Mouse (Mus musculus): ENCODE results near the gene Pwp2. TPM values are rescaled to one million over a fixed set of nuclear protein-coding genes. Genes with fewer than 3 reads are reported as not detected.
A peak's percentile ranks its signal among the peaks of the same experiment; 100 is the strongest.

Pwp2 gene
- total RNA-seq, 1 experiment from 2014 or later, result 8.8 TPM

DNA sequence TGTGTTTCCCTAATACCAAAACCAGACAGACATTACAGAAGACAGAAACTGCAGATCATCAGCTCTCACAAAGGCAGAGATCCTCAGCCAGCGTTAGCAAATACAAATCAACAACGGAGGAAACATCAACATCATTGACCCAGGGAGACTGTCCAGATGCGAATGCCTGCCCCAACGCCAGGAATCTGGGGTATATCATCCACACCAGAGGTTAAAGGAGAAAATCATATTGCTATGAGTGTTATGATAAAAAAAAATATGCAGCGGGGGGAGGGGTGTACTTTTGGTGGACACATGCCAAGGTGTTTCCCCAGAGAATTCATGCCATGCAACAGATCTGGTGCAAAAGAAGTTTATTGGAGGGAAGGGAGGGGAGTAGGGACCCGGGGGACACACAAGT is 28.0 kb downstream of the Pwp2 start:
- ATAC-seq (replicated peaks; ENCODE audit: insufficient number of reproducible peaks, low FRiP score, low TSS enrichment, poor library complexity, severe bottlenecking), result no peak

GRCm38 (mm10) chr10:78148834-78149766 is 35.8 kb downstream of the Pwp2 start:
- ATAC-seq (replicated peaks; ENCODE audit: insufficient number of reproducible peaks, low FRiP score, low TSS enrichment, poor library complexity, severe bottlenecking), result peak; percentile 79

DNA sequence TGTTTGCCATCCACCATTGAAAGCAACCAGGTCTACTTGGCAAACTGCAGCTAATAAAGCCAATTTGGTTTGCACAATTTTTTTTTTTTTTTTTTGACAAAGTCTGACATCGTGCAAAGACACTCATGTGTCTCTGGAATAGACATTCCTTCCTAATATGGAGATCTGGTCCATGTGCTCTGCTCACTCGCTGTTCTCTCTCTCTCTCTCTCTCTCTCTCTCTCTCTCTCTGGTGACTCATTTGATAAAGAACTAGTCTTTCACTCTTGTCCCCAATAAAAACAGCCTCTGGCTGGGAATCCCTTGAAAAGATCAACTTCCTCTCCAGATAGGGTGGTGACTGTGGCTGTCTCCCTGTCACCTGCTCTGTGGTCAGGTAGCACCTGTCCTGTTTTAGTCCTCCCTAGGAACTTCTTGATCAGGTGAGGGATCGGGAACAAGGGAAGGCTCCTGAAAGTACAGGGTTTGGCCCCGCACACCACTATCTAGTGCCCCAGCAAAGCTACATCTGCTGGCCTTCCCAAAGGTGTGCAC is 37.0 kb downstream of the Pwp2 start:
- ATAC-seq (replicated peaks; ENCODE audit: insufficient number of reproducible peaks, low FRiP score, low TSS enrichment, poor library complexity, severe bottlenecking), result no peak

- no peak for ATAC-seq (replicated peaks; ENCODE audit: insufficient number of reproducible peaks, low FRiP score, low TSS enrichment, poor library complexity, severe bottlenecking)
These were observed 41.0 kb downstream of the Pwp2 start for GRCm38 (mm10) chr10:78143727-78144505.

GRCm38 (mm10) chr10:78140843-78141242 is 44.1 kb downstream of the Pwp2 start:
- no peak for ATAC-seq (replicated peaks; ENCODE audit: insufficient number of reproducible peaks, low FRiP score, low TSS enrichment, poor library complexity, severe bottlenecking)

DNA sequence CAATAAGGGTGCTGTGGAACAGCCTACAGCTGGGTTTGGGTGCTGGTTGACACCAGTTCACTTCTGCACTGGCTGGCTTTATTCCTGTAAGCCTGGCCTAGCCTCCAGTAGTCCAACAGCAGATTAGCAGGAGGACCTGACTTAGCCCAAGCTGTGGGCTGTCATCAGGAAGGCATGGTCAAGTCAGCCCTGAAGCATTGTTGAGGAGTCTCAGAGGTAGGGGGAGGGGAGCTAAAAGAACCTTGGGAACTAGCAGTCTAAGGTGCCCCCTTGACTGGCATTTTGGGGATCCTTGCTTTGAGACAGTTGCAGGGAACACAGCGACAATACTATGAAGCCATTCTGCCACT is 44.7 kb downstream of the Pwp2 start:
- ATAC-seq (replicated peaks; ENCODE audit: insufficient number of reproducible peaks, low FRiP score, low TSS enrichment, poor library complexity, severe bottlenecking), result no peak

DNA sequence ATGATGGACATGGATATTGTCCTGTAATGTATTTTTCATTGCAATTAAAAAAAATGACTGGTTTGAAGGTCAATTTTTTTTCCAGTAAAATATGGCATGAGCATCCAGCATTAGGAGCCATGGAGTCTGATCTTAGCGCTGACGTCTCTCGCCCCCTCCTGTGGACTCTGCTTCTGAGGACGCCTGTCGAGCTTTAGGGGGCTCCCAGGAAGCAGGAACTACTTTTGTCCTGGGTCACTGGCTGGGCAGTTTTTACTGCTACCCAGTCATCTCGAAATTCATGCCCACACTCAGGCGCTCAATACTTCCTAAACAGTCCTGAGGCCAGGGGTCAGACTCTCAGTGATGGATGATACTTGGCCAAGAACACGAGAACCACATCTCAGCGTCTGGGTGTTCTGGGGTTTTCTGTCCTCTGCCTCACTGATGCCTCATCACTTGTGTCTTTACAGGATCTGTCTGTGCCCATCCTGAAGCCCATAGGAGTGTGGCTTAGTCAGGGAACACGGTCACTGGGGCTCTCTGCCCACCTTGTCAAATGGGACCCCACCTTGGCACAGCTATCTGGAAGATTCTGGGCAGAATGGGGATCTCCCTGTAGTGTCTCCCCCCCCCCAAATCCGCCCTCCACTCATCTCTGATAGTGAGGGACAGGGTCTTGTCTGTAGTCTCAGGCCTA is 45.2 kb downstream of the Pwp2 start:
- no peak for ATAC-seq (replicated peaks; ENCODE audit: insufficient number of reproducible peaks, low FRiP score, low TSS enrichment, poor library complexity, severe bottlenecking)

DNA sequence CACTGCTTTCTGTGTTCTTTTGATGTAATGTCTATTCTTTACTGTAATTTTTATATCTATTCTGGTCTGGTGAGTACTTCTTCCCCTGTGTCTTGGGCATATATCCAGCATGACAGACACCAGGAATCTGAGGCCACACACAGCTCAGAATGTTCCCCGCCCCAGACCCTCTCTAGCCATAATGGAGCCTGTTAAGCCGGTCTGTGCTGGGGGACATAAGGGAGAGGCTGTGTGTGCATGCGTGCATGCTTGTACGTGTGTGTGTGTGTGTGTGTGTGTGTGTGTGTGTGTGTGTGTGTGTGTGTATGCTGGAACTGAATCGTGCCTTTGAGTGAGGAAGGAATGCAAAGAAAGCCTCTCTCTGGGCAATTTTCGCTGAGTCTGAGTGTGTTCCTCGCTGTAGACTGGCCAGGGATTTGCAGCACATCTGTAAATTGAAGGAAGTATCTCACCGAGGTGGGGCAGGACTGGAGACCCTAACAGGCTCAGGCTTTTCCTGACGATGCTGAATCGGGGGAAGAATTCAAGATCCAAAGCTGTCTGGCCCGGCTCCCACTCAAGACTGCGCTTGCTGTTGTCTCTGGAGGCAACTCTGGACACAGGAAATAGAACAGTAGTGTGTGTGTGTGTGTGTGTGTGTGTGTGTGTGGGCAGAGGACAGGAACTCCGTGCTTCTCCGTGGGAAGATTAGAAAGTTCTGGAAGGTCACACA is 46.0 kb downstream of the Pwp2 start:
- no peak for ATAC-seq (replicated peaks; ENCODE audit: insufficient number of reproducible peaks, low FRiP score, low TSS enrichment, poor library complexity, severe bottlenecking)

DNA sequence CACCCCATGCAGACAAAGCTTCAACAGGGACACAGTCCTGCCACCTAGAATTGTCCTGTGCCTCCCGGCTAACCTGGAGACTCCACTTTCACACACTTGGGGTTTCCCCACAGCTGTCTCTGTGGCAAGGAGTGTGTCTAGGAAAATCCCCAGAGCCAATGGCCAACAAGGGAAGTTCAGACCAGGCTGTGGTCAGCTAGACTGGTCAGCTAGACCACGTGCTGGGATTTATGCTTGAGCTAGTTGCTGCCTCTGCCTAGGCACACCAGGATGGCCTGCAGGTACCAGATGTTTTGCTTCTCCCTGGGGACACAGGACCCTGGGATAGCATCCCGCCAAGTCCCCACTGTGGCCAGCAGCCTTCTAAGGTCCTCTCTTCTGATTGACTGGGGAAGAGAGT is 47.8 kb downstream of the Pwp2 start:
- ATAC-seq (replicated peaks; ENCODE audit: insufficient number of reproducible peaks, low FRiP score, low TSS enrichment, poor library complexity, severe bottlenecking), result no peak

DNA sequence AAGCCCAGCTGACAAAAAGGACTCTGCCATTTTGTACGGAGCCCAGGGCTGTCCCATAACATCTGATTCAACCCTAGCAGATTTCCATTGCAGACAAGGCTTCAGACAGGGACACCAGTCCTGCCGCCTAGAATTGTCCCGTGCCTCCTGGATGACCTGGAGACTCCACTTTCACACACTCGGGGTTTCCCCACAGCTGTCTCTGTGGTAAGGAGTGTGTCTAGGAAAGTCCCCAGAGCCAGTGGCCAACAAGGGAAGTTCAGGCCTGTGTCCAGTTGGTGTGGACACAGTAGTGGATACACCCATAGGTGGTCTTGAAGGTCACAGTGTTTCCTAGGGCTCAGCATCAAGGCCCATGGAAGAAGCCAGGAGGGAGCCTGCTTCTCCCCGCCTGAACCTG is 49.0 kb downstream of the Pwp2 start:
- no peak for ATAC-seq (replicated peaks; ENCODE audit: insufficient number of reproducible peaks, low FRiP score, low TSS enrichment, poor library complexity, severe bottlenecking)

DNA sequence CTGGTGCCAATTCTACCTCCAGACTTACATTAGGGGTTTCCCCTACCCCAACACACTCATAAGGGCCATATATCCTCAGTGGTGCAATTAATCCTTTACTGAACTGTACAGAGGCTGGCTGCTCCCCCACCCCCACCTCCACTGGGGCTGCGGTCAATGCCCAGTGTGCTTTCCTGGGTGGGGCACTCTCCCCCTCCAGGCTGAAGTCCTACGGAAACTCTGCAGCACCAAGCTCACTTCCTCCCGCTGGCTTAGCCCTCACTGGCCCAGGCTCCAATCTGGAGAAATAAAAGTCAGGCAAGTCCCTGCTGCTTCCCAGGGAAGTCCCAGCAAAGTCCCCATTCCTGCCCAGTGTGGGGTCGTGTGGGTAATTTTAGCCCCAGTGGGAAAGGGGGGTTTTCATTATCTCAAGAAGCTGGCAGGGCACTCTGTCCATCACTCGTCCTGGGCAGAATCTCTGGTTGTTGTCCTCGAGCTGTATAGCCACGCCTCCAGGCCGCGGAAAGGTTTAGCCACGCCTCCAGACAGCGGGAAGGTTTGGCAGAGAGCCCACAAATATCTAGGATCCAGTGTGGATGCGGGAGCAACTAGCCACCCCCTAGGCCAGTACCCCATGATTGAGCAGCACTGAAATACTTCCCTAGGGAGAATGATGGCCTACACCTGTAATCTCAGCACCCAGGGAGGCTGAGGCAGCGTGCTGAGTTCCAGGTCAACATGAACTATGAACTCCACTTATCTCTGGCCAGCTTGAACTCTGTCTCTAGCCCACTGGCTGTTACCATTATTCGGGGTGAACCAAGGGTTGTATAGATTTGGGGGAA is 49.8 kb downstream of the Pwp2 start:
- peak; percentile 70 for ATAC-seq (replicated peaks; ENCODE audit: insufficient number of reproducible peaks, low FRiP score, low TSS enrichment, poor library complexity, severe bottlenecking)

GRCm38 (mm10) chr10:78134400-78134799 is 50.5 kb downstream of the Pwp2 start:
- ATAC-seq (replicated peaks; ENCODE audit: insufficient number of reproducible peaks, low FRiP score, low TSS enrichment, poor library complexity, severe bottlenecking), result no peak; the same call in 1 of the 2 replicates

GRCm38 (mm10) chr10:78129998-78130397 is 55.0 kb downstream of the Pwp2 start:
- no peak for ATAC-seq (replicated peaks; ENCODE audit: insufficient number of reproducible peaks, low FRiP score, low TSS enrichment, poor library complexity, severe bottlenecking)

GRCm38 (mm10) chr10:78129423-78129822 is 55.5 kb downstream of the Pwp2 start:
- ATAC-seq (replicated peaks; ENCODE audit: insufficient number of reproducible peaks, low FRiP score, low TSS enrichment, poor library complexity, severe bottlenecking), result no peak

DNA sequence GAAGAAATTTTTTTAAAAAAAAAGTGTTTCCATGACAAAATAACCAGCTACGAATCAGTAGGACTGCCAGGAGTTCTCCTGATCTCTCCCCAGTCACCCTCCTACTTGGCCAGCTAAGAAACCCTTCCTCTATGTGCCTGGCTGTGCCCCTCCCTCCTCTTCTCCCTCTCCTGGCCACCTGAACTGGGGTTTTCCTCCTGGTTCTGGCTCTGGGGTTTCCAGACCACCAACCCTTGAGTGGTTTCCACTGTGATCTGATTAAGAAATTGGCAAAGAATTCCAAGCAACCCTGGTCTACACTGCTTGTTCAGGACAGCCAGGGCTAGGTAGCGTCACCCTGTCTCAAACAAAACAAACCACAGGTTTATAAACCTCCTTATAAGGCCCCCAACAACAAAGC is 56.3 kb downstream of the Pwp2 start:
- ATAC-seq (replicated peaks; ENCODE audit: insufficient number of reproducible peaks, low FRiP score, low TSS enrichment, poor library complexity, severe bottlenecking), result no peak

DNA sequence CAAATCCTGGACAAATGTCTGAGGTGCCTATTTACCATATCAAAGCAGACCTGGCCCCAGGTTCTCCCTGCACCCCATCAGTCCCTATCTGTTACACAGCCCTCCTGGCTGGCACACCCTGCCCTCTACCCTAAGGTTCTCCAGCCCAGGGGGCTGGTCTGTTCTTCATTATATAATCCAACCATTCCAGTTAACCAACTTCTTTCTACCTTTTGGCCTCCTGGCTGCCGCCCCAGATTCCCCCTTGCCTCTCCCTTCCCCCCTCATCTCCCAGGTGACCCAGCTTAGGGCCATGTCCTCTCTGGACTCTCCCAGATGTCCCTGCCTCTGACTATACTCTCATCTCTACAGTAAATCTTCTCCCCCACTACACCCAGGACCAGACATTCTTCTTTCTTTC is 57.0 kb downstream of the Pwp2 start:
- no peak for ATAC-seq (replicated peaks; ENCODE audit: insufficient number of reproducible peaks, low FRiP score, low TSS enrichment, poor library complexity, severe bottlenecking)

GRCm38 (mm10) chr10:78127046-78127870 is 57.7 kb downstream of the Pwp2 start:
- no peak for ATAC-seq (replicated peaks; ENCODE audit: insufficient number of reproducible peaks, low FRiP score, low TSS enrichment, poor library complexity, severe bottlenecking)
